Mouse (Mus musculus) ES-Bruce4 (cell line): ENCODE measurements around the gene Fbxo2.

ENCODE experiments used
- CTCF ChIP-seq: IDR thresholded peaks from one replicate; pipeline ENCODE4 v1.8.1; 2011; ENCODE audit warnings: low read depth, low read length
- POLR2A ChIP-seq: IDR thresholded peaks from one replicate; pipeline ENCODE4 v1.8.1; 2011; ENCODE audit warnings: low read length; ENCODE audit not compliant: insufficient read depth

DNA sequence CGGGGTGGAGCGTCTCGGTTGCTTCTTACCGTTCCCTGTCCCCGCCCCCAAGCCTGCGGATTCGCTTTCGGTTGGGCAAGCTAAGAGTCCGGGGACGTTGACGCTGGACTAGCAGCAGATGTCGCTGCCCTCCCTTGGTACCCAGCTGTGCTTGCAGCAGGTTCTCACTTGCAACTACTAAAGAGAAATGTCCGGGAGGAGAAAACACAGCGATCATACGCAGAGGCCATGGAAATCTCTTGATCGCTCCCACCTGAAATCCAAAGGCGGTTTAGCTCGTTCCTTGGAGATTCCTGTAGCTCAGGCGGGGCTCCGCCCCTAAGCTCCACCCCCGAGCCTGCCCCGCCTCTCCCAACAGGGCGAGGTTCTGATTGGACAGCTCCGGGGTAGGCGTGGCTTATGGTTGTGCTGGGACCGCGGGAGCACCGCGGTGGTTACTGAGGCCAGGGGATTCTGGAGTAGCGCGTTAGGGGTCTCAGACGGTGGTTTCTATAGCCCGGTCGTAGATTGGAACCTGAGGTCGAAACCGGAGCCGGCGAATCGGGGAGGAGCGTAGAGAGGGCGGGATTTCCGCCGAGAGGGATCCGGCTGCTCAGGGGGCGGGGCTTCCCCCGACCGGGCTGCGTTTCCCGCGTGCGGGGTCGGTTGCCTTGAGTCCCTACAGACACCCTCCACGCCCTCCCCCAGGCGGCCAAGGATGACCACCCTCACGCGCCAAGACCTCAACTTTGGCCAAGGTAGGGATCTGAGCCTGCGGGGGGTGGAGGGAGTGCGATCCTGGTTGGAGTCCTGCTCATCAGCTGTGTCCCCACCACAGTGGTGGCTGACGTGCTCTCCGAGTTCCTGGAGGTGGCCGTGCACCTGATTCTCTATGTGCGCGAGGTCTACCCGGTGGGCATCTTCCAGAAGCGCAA lies 20.1 kb upstream of the Fbxo2 start:
- TF ChIP-seq CTCF (peak; percentile 58), POLR2A (peak; percentile 29)
